ENCODE assay signal across 9 mouse cellular contexts in genomic region chr7:81523663-81524017, GRCm38 (mm10). TPM values are rescaled to one million over a fixed set of nuclear protein-coding genes. Genes with fewer than 3 reads are reported as not detected.
A peak's percentile ranks its signal among the peaks of the same experiment; 100 is the strongest.
DNase-seq lines count a peak whose midpoint lies in the region; ATAC-seq and TF ChIP-seq lines count a peak whose summit lies in the region.
"Had no signal": no experiment of that assay in that cellular context is flagged by ENCODE, and none has a peak within 500 bp of the region (broad histone marks: within the 10 kb centered on the region; RNA-seq: fewer than 3 reads in every experiment).

No protein-coding gene starts in this region.

- H3K4me2 ChIP-seq in heart, embryonic 15.5 days, result peak overlapping the region; percentile 63

- ATAC-seq in heart, embryonic 15.5 days (replicated peaks; ENCODE audit: insufficient number of reproducible peaks, insufficient read depth, low FRiP score, low read depth), result no peak

- no peaks in the 10 kb centered on the region for H3K9me3 ChIP-seq in heart, embryonic 15.5 days (replicated peaks)
- H3K9me3 ChIP-seq in MEL (replicated peaks; ENCODE audit: insufficient read depth, low read length), result no peaks in the 10 kb centered on the region

- peak overlapping the region; percentile 97 for H3K27ac ChIP-seq in heart, embryonic 15.5 days
- H3K27ac ChIP-seq in MEL (ENCODE audit: control insufficient read depth, low read depth, low read length), result 0 out of 2 replicates have a peak overlapping the region, but pooled peaks have one; percentile 28
- peak overlapping the region; percentile 62 for H3K27ac ChIP-seq in macrophage

- H3K4me3 ChIP-seq in heart, embryonic 15.5 days, result peak overlapping the region; percentile 71
- peak overlapping the region; percentile 76 to 77 for H3K4me3 ChIP-seq in MEL (ENCODE audit: control insufficient read depth in 1 of 2, insufficient read depth in 1 of 2, low read depth in 2 of 2, low read length in 2 of 2)
- H3K4me3 ChIP-seq in macrophage (ENCODE audit: inconsistent target), result peak overlapping the region; percentile 90

- intact Hi-C loops in heart, postnatal 14 days (cut with DNase I), result loop anchor here (1.0 to 5.0 kb wide), 2 partner anchors 48 to 176 kb away; partner anchors contain the start of genes Rps17 and Whamm

- TF ChIP-seq CTCF in MEL (IDR thresholded peaks at IDR 0.05 in 2 of 3, conservative IDR thresholded peaks at IDR 0.05 in 1 of 3; ENCODE audit: control insufficient read depth in 1 of 3, insufficient read depth in 1 of 3, low read depth in 2 of 3, low read length in 3 of 3, poor library complexity in 1 of 3, severe bottlenecking in 1 of 3), result no peak

- no peak for DNase-seq in heart, postnatal 14 days
- no peak for DNase-seq in MEL (ENCODE audit: low read depth, low spot score)
- DNase-seq in forelimb bud, embryonic 11.5 days (ENCODE audit: low read depth, low spot score), result peak; percentile 7
- no peak for DNase-seq in layer of hippocampus, postnatal 10 days (ENCODE audit: low spot score in 2 of 2)
- DNase-seq in thymus, postnatal 4 days, result no peak
- DNase-seq in kidney, postnatal 36 days, result no peak

- no peak for TF ChIP-seq POLR2A in MEL (IDR thresholded peaks at IDR 0.05; ENCODE audit: control insufficient read depth in 1 of 2, insufficient read depth in 1 of 2, low read depth in 1 of 2, low read length in 2 of 2, poor library complexity in 1 of 2)

- WGBS in heart, embryonic 15.5 days, result 6% methylated on average over 13 of the region's 13 CpGs
- 7% methylated on average over 13 of the region's 13 CpGs for WGBS in macrophage (ENCODE audit: missing documents)

- H3K79me2 ChIP-seq in MEL (ENCODE audit: control insufficient read depth, insufficient read depth, low read length, poor library complexity) (peaks cover 5% of the 10 kb centered on the region), macrophage (ENCODE audit: inconsistent target) (peaks cover 52% of the 10 kb centered on the region)

- TF ChIP-seq EP300 in MEL (IDR thresholded peaks at IDR 0.05; ENCODE audit: low read depth in 1 of 2, low read length in 2 of 2), result no peak

- H3K27me3 ChIP-seq in heart, embryonic 15.5 days, result no peaks in the 10 kb centered on the region
- peaks cover 0 to 2% of the 10 kb centered on the region in 2 experiments; a peak in 2 of 4 replicates for H3K27me3 ChIP-seq in MEL (ENCODE audit: control insufficient read depth in 1 of 2, insufficient read depth in 2 of 2, low read length in 2 of 2)

- peaks cover 16% of the 10 kb centered on the region for H3K4me1 ChIP-seq in heart, embryonic 15.5 days (replicated peaks)
- peaks cover 0 to 3% of the 10 kb centered on the region in 2 experiments; a peak in 1 of 4 replicates for H3K4me1 ChIP-seq in MEL (ENCODE audit: control insufficient read depth in 1 of 2, insufficient read depth in 2 of 2, low read length in 2 of 2)

- H3K36me3 ChIP-seq in heart, embryonic 15.5 days, result peaks cover 6% of the 10 kb centered on the region; the same call in 1 of the 2 replicates
- peaks cover 1 to 4% of the 10 kb centered on the region in 2 experiments; a peak in 2 of 4 replicates for H3K36me3 ChIP-seq in MEL (ENCODE audit: control insufficient read depth in 1 of 2, insufficient read depth in 2 of 2, low read length in 2 of 2)
- no peaks in the 10 kb centered on the region for H3K36me3 ChIP-seq in macrophage (ENCODE audit: inconsistent target)

- TF ChIP-seq RAD21 in MEL (IDR thresholded peaks at IDR 0.05; ENCODE audit: low read depth, low read length), result no peak

- peak overlapping the region; percentile 76 for H3K9ac ChIP-seq in heart, embryonic 15.5 days
- peak overlapping the region; percentile 68 for H3K9ac ChIP-seq in MEL (ENCODE audit: control insufficient read depth, low read depth, low read length, poor library complexity, severe bottlenecking)

TF ChIP-seq in MEL, 35 proteins besides CTCF, POLR2A, EP300 and RAD21:
- TF ChIP-seq SIN3A (IDR thresholded peaks at IDR 0.05; ENCODE audit: low read length) (peak; percentile 40; the same call in 1 of the 2 replicates), ETS1 (IDR thresholded peaks at IDR 0.05; ENCODE audit: low read depth, low read length) (0 out of 2 replicates have a peak, but pooled peaks have one; percentile 1), USF2 (IDR thresholded peaks at IDR 0.05; ENCODE audit: borderline replicate concordance in 1 of 2, insufficient read depth in 1 of 2, low read depth in 1 of 2, low read length in 2 of 2) (no peak), HCFC1 (IDR thresholded peaks at IDR 0.05; ENCODE audit: low read depth, low read length) (no peak; the same call in 1 of the 2 replicates), NELFE (IDR thresholded peaks at IDR 0.05; ENCODE audit: low read depth, low read length) (no peak), MAZ (IDR thresholded peaks at IDR 0.05; ENCODE audit: low read depth, low read length) (no peak), ZKSCAN1 (IDR thresholded peaks at IDR 0.05; ENCODE audit: low read depth, low read length) (no peak), UBTF (IDR thresholded peaks at IDR 0.05; ENCODE audit: borderline replicate concordance, insufficient read depth, low read depth, low read length) (no peak), MAX (IDR thresholded peaks at IDR 0.05; ENCODE audit: low read length) (0 out of 2 replicates have a peak, but pooled peaks have one; percentile 23), JUND (IDR thresholded peaks at IDR 0.05; ENCODE audit: low read depth, low read length) (no peak), ZNF384 (IDR thresholded peaks at IDR 0.05; ENCODE audit: low read depth, low read length) (no peak), NRF1 (IDR thresholded peaks at IDR 0.05; ENCODE audit: insufficient read depth, low read depth, low read length, poor library complexity, severe bottlenecking) (no peak), MEF2A (IDR thresholded peaks at IDR 0.05; ENCODE audit: extremely low read depth, insufficient replicate concordance, low read depth, low read length, poor library complexity, severe bottlenecking) (no peak), ZC3H11A (IDR thresholded peaks at IDR 0.05; ENCODE audit: low read depth, low read length) (no peak)
TF ChIP-seq in MEL: peak in this region for 3.

RNA-seq across cellular contexts. Expression of gene BC048679, which starts 25.6 kb away (rescaled TPM):
- polyA plus RNA-seq in heart, embryonic 15.5 days (2015; fragmentation: Nextera tagmentation; extraction: Ambion mirVana), result not detected in 2 replicates
- total RNA-seq in heart, postnatal 14 days (2021), result not detected
- not detected in 2 replicates for total RNA-seq in MEL (2012; rRNA removed)
- polyA plus RNA-seq in MEL (2012; ENCODE audit: insufficient read depth in 1 of 2, insufficient read length in 2 of 2, low read depth in 1 of 2, low replicate concordance in 2 of 2, missing spikeins in 1 of 2), result not detected
- not detected for total RNA-seq in macrophage (2018; cell fraction: chromatin; rRNA removed)
- total RNA-seq in macrophage (2018; cell fraction: cytosol; rRNA removed), result not detected
- not detected for total RNA-seq in macrophage (2018; cell fraction: nucleus; rRNA removed)
- not detected in 3 replicates for polyA plus RNA-seq in macrophage (2018)
- not detected for total RNA-seq in layer of hippocampus, postnatal 10 days (2021)
- polyA plus RNA-seq: large intestine, adult 2 months had no signal

RNA-seq across cellular contexts. Expression of gene Ap3b2, which starts 29.9 kb away (rescaled TPM):
- 0.88 and 2.5 TPM in 2 replicates for polyA plus RNA-seq in heart, embryonic 15.5 days (2015; fragmentation: Nextera tagmentation; extraction: Ambion mirVana)
- total RNA-seq in heart, postnatal 14 days (2021), result not detected
- total RNA-seq in MEL (2012; rRNA removed), result not detected in 2 replicates
- polyA plus RNA-seq in MEL (2012; ENCODE audit: insufficient read depth in 1 of 2, insufficient read length in 2 of 2, low read depth in 1 of 2, low replicate concordance in 2 of 2, missing spikeins in 1 of 2) (not detected), macrophage (2018) (not detected in 3 replicates)
- total RNA-seq in macrophage (2018; cell fraction: chromatin; rRNA removed), result not detected
- not detected for total RNA-seq in macrophage (2018; cell fraction: cytosol; rRNA removed)
- total RNA-seq in macrophage (2018; cell fraction: nucleus; rRNA removed), result under 1 TPM in 1 of 26 experiments, not detected in 25; 0.33 TPM
- total RNA-seq in layer of hippocampus, postnatal 10 days (2021), result 100 to 1,000 TPM; 150 to 154 TPM

RNA-seq across cellular contexts. Expression of gene Fsd2, which starts 43.1 kb away (rescaled TPM):
- 66.9 and 70.2 TPM in 2 replicates for polyA plus RNA-seq in heart, embryonic 15.5 days (2015; fragmentation: Nextera tagmentation; extraction: Ambion mirVana)
- 100 to 1,000 TPM; 241 to 254 TPM for total RNA-seq in heart, postnatal 14 days (2021)
- not detected in 2 replicates for total RNA-seq in MEL (2012; rRNA removed)
- polyA plus RNA-seq in MEL (2012; ENCODE audit: insufficient read depth in 1 of 2, insufficient read length in 2 of 2, low read depth in 1 of 2, low replicate concordance in 2 of 2, missing spikeins in 1 of 2) (under 1 TPM in 1 of 2 experiments, not detected in 1; 0.03 TPM), macrophage (2018) (0.18 to 0.30 TPM (median 0.22 TPM) in 3 replicates)
- under 1 TPM in 8 of 26 experiments, not detected in 18; 0.16 to 0.49 (median 0.22) TPM for total RNA-seq in macrophage (2018; cell fraction: chromatin; rRNA removed)
- under 1 TPM in 25 of 26 experiments, not detected in 1; 0.05 to 0.24 (median 0.15) TPM for total RNA-seq in macrophage (2018; cell fraction: cytosol; rRNA removed)
- total RNA-seq in macrophage (2018; cell fraction: nucleus; rRNA removed), result under 1 TPM in 7 of 26 experiments, not detected in 19; 0.14 to 0.40 (median 0.17) TPM
- total RNA-seq in layer of hippocampus, postnatal 10 days (2021), result under 1 TPM; 0.11 to 0.25 TPM

RNA-seq across cellular contexts. Expression of gene Whamm, which starts 47.4 kb away (rescaled TPM):
- 4.6 and 4.9 TPM in 2 replicates for polyA plus RNA-seq in heart, embryonic 15.5 days (2015; fragmentation: Nextera tagmentation; extraction: Ambion mirVana)
- 1 to 10 TPM; 8.6 to 9.1 TPM for total RNA-seq in heart, postnatal 14 days (2021)
- 9.4 and 11.1 TPM in 2 replicates for total RNA-seq in MEL (2012; rRNA removed)
- 10 to 100 TPM in 1 of 2 experiments, not detected in 1; 22.9 TPM for polyA plus RNA-seq in MEL (2012; ENCODE audit: insufficient read depth in 1 of 2, insufficient read length in 2 of 2, low read depth in 1 of 2, low replicate concordance in 2 of 2, missing spikeins in 1 of 2)
- 10 to 100 TPM; 14.8 to 73.4 (median 31.5) TPM for total RNA-seq in macrophage (2018; cell fraction: chromatin; rRNA removed)
- total RNA-seq in macrophage (2018; cell fraction: cytosol; rRNA removed), result 10 to 100 TPM in 14 of 26 experiments, 1 to 10 TPM in 12; 6.3 to 19.2 (median 12.1) TPM
- 10 to 100 TPM; 13.8 to 74.9 (median 26.5) TPM for total RNA-seq in macrophage (2018; cell fraction: nucleus; rRNA removed)
- polyA plus RNA-seq in macrophage (2018), result 7.0 to 9.1 TPM (median 8.4 TPM) in 3 replicates
- total RNA-seq in layer of hippocampus, postnatal 10 days (2021), result 10 to 100 TPM; 15.3 to 19.9 TPM

Comparison
In these comparisons a context has a peak if more than half of its experiments do, and no peak if none do; other contexts are left out.
1. H3K27ac ChIP-seq: peak in every context shown above with its lines; median percentile 97 in heart, embryonic 15.5 days; 62 in macrophage; 28 in MEL.
2. RNA of gene Ap3b2, which starts 29.9 kb away (total RNA-seq): 150 to 154 TPM in layer of hippocampus, postnatal 10 days; not detected in heart, postnatal 14 days and not detected in MEL; every median in the first group is over 100 times any median in the second.
3. RNA of gene Fsd2, which starts 43.1 kb away (total RNA-seq): 241 to 254 TPM in heart, postnatal 14 days; 0.11 to 0.25 TPM in layer of hippocampus, postnatal 10 days and not detected in MEL; every median in the first group is over 100 times any median in the second.
4. Peak in every context shown above with its lines, with median percentiles within 50 percentile points of each other: H3K4me3 ChIP-seq.